Mouse (Mus musculus) CD4-positive, CD25-positive, alpha-beta regulatory T cell, adult 4 months (primary cell): ENCODE measurements at regions not wholly inside any gene's neighbourhood (a gene's known extent, or its start where the extent isn't known, plus 50 kb on each side); places are given as distances from the start of the nearest gene placed in this dataset.

Experiments used
- ATAC-seq: one replicate; pipeline ENCODE4 v1.8.0; 2017

DNA sequence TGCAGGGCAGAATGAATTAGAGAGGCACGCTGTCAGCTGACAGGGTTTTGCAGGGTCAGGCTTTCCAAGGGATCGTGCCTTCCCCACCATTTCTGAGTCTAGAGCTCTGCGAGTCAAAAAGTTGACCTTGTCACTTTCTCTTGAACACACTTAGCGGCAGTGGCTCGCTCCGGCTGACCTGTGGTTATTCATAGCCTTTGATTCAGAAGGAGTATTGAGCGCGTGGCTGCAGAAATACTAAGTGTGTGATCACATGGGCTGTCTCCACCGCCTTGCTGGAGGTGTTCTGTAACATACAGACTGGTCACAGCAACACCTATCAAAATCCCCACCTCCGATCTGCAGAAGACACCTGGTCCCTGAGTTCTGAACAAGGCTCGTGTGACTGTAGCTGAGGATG, 252.9 kb downstream of the Uaca start:
- ATAC-seq, result no peak

- ATAC-seq, result no peak
These were observed 254.2 kb downstream of the Uaca start for GRCm38 (mm10) chr9:61048576-61048975.

GRCm38 (mm10) chr9:61052621-61053020, 258.3 kb downstream of the Uaca start:
- ATAC-seq, result no peak

DNA sequence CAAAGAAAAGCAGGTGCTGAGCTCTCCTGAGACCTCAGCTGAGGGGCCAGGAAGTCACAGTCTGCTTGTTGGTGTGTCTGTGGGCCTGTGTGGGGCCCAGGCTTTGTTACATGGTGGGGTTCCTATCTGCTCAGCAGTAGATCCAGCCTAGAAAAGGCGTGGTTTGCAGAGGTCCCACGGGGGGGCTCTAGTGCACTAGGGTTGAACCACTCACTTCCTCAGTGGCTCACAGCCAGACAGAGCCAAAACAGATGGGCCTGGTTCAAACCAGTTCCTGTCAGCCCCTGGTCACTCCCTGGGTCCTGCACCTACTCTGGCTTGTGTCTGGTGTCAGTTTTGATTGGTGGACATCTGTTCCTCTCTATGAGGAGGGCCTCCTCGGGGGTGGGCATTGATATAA, 260.1 kb downstream of the Uaca start:
- peak; percentile 71 for ATAC-seq

DNA sequence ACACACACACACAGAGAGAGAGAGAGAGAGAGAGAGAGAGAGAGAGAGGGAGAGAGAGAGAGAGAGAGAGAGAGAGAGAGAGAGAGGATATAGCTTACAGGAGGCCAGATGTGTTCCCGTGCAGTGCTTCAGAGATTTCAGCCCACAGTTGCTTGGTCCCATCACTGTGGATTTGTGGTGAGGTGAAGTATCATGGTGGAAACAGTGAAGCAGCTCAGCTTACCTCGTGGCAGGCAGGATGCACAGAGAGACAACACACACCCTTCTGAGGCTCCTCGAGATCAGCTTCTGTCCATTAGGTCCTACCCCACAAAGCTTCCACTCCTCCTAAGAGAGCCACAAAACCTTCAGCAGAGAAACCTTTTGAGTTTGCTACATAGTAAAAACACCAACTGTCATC, 261.1 kb downstream of the Uaca start:
- peak; percentile 30 for ATAC-seq

- peak; percentile 8 for ATAC-seq
These were observed 261.8 kb downstream of the Uaca start for GRCm38 (mm10) chr9:61055928-61056730.

DNA sequence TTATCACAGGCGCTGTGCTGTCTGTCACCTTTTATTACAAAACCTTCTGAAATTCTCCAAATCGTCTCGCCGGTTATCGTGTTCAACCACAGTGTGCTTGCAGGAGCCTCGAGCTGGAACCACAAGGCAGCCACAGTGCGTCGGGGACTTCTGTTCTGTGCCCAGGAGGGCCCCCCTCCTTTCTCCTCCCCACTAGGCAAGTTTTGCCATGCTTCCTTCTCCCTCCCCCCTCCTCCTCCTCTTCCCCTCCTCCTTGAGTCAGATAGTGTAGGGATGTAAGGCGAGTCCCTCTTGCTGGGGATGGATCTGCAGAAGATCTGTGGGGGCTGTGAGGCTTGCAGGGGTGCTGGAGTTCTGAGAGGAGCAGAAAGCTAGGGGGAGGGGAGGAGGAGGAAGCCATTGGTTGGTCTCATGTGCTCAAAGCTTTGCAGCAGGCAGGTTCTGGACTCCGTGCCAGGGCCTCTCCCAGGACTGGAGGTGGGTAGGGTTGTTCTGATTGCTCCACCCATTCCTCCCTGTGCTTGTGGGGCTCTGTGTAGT, 262.5 kb downstream of the Uaca start:
- ATAC-seq, result peak; percentile 59

GRCm38 (mm10) chr9:61059225-61059624, 264.9 kb downstream of the Uaca start:
- ATAC-seq, result no peak

DNA sequence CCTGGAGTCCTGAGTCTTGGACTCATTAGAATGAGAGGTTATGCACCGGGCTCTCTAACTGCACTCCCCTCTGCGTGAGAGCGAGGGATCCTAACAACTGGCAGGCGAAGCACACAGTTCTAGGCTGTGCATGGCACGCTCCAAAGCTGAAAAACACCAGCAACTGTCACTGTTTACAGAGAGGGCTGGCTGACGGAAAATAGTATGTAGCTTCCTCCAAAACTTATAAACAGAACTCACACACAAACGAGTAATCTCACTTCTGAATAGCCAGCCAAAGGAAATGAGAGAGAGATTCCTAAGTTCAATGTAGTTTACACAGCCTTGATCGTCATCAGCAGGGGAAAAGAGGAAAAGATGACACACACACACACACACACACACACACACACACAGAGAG, 266.6 kb downstream of the Uaca start:
- no peak for ATAC-seq

- no peak for ATAC-seq
These were observed 270.5 kb downstream of the Uaca start for GRCm38 (mm10) chr9:61064714-61065305.

GRCm38 (mm10) chr9:61069553-61070314, 275.4 kb downstream of the Uaca start:
- ATAC-seq, result peak; percentile 34

DNA sequence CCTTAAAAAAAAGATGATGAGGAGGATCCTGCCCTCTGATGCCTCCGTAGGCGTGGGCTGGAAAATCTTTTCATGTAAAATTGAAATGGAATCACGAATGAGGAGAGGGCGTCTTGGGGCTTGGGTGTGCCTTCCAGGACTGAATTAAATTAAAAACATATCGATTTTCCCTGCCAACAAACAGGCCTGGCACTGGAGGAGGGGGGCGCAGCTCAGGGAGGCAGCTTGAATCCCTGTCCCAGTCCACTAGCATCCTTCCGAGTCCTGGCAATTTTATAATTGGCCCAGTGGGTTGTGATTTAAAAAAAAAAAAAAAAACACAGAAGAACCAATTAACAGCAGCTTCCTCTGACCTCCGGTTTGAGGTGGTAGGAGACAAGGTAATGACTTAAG, 276.0 kb downstream of the Uaca start:
- ATAC-seq, result no peak

- ATAC-seq, result no peak
These were observed 276.5 kb downstream of the Uaca start for GRCm38 (mm10) chr9:61070861-61071260.

GRCm38 (mm10) chr9:61073482-61073881, 279.1 kb downstream of the Uaca start:
- ATAC-seq, result no peak

GRCm38 (mm10) chr9:61075071-61075470, 280.7 kb downstream of the Uaca start:
- ATAC-seq, result no peak

- ATAC-seq, result no peak
These were observed 282.8 kb downstream of the Uaca start for GRCm38 (mm10) chr9:61077181-61077580.

DNA sequence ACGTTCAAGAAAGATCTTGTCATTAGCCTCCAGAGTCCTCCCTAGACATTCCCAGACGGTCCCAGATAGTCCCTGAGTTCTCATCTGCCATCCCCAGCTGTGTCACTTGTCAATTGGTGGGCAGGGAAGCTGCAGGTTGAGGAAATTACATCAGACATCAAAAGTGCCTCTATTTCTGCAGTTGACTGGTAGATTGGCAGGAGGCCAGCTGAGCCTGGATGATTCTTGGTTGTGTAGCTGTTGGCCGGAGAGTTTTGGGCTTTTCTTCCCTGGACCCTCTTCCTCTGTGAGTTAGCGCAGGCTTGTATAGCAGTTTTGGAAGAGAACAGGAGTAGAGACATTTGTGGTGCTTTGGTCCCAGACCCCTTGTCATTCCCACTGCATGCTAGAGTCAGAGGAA, 283.5 kb downstream of the Uaca start:
- ATAC-seq, result no peak

DNA sequence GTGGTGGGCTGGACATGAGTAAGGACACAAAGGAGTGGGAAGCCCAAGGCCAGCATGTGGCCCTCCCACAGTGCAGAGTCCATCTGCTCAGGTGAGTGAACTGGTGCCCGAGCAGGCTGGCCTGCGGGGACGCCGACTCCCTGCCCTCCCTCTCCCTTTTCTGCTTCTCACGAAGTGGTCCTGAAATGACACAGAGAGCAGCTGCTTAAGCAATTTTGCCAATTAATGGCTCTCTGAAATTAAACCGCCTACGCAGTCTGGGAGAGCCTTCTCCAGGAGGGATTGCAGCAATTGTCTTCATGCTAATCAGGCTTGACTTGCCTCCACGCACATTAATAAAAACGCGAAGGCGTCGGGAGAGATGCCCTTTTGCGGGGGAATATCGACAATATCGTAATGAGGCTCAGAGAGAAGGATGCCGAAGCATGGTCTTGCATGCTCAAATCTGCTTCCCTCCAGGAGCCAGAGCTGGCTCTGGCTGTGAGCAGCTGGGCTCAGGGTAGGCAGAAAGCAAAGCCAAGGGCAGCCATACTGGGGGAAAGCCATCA, 287.2 kb downstream of the Uaca start:
- ATAC-seq, result no peak

- no peak for ATAC-seq
These were observed 287.4 kb upstream of the Tle3 start for GRCm38 (mm10) chr9:61084655-61085230.

DNA sequence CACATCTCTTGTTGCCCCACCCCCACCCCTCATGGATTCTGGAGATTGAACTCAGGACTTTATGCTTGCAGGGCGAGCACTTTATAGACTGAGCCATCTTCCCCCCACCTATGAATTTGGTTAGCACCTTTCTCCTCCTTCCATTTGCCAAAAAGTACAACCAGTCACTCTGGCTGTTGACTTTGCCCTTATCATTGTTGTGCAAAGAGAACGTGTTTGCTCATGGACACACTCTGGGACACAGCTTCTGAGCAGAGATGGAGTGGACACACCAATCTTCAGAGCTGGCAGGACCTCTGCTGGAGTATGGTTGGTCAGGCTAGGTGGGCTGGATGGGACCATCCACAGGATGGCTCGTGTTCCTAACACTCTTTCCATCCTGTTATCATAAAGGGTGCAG, 285.1 kb upstream of the Tle3 start:
- ATAC-seq, result no peak

DNA sequence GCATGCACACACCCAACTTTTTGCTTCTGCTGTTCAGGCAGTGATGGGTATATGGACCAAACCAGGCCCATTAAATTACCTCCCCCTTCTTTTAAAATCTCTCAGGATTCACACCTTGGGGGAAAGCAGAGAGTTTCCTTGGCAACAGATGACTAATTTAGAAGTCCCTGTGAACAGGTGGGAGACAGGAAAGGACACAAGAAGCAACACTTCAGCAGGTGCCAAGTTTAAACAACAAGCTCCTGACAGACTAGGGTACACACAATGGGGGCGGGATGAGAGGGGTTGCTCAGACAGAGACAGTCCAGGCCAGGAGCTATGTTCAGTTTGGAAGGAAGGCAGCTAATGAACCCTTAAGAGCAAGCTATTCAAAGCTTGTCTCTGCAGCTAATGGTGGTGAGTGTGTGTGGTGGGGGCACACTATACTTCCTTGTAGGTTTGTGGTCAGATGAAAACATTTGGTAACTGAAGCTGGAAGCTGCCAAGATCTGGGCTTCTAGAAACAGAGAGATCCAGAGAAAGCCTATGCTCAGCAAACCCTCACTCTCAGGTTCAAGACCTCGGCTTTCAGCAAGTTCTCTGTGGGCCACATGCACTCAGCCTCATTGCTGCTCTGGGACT, 283.0 kb upstream of the Tle3 start:
- no peak for ATAC-seq

DNA sequence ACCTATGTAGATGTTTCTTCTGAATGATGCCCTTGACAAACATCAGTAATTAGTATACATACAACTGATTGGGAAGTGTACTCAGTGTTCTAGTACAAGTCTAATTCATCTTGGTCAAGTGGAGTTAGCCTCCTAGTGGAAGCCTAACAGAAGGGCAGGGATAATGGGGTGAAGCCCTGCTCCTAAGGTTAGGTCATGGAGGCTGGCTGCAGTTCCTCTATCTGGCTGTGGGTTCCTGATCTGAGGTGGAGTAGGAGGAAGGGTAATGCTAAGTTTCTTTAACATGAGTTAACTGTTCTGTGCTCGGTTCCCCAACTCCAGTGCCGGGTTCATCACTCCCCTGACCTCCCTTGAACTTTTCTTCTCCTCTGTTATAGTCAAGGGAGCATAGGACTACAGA, 281.1 kb upstream of the Tle3 start:
- no peak for ATAC-seq
